Mouse (Mus musculus) kidney, postnatal 10 days (tissue): Measurements from ENCODE around the gene Recql5.
A peak's percentile ranks its signal among the peaks of the same experiment; 100 is the strongest.

ENCODE experiments used
- DNase-seq: peaks from one replicate; pipeline ENCODE4 v3.0.0; 2021; ENCODE audit warnings: mixed read lengths

The Recql5 gene

GRCm38 (mm10) chr11:115933108-115933746 lies at the start of gene Recql5, which contains the start of gene Sap30bp:
Recql5 (minus strand) TSS chr11:115933477.
Sap30bp (plus strand) TSS chr11:115933282.
- peak; percentile 98 for DNase-seq

- DNase-seq: no peak
Observed at GRCm38 (mm10) chr11:115982472-115982871, 49.2 kb upstream of the Recql5 start.

GRCm38 (mm10) chr11:115975544-115975943 lies 42.3 kb upstream of the Recql5 start:
- no peak for DNase-seq

GRCm38 (mm10) chr11:115975083-115975420 lies 41.8 kb upstream of the Recql5 start:
- no peak for DNase-seq

GRCm38 (mm10) chr11:115974309-115975082 lies 41.2 kb upstream of the Recql5 start, which contains the start of gene Itgb4:
Itgb4 (plus strand) TSS chr11:115974709.
- peak; percentile 81 for DNase-seq

GRCm38 (mm10) chr11:115971016-115971415 lies 37.7 kb upstream of the Recql5 start:
- DNase-seq: peak; percentile 55

GRCm38 (mm10) chr11:115970006-115970673 lies 36.9 kb upstream of the Recql5 start:
- peak; percentile 38 for DNase-seq

GRCm38 (mm10) chr11:115968731-115969405 lies 35.6 kb upstream of the Recql5 start:
- DNase-seq: no peak

GRCm38 (mm10) chr11:115964977-115965604 lies 31.8 kb upstream of the Recql5 start:
- DNase-seq: peak; percentile 52

- DNase-seq: no peak
Observed at GRCm38 (mm10) chr11:115962651-115963412, 29.6 kb upstream of the Recql5 start.

- DNase-seq: no peak
Observed at GRCm38 (mm10) chr11:115959018-115959417, 25.7 kb upstream of the Recql5 start.

GRCm38 (mm10) chr11:115957971-115958370 lies 24.7 kb upstream of the Recql5 start:
- no peak for DNase-seq

- DNase-seq: no peak
Observed at GRCm38 (mm10) chr11:115956453-115956852, 23.2 kb upstream of the Recql5 start.

GRCm38 (mm10) chr11:115955195-115955858 lies 22.1 kb upstream of the Recql5 start:
- peak; percentile 46 for DNase-seq

GRCm38 (mm10) chr11:115954712-115955111 lies 21.4 kb upstream of the Recql5 start:
- DNase-seq: no peak

GRCm38 (mm10) chr11:115950719-115951118 lies 17.4 kb upstream of the Recql5 start:
- no peak for DNase-seq

- DNase-seq: no peak
Observed at GRCm38 (mm10) chr11:115948316-115948715, 15.0 kb upstream of the Recql5 start.

- no peak for DNase-seq
Observed at GRCm38 (mm10) chr11:115946221-115946828, 13.0 kb upstream of the Recql5 start.

GRCm38 (mm10) chr11:115945247-115945646 lies 12.0 kb upstream of the Recql5 start:
- no peak for DNase-seq

- DNase-seq: no peak
Observed at GRCm38 (mm10) chr11:115941980-115942379, 8.7 kb upstream of the Recql5 start.
